Mouse (Mus musculus) stomach, embryonic 14.5 days (tissue): ENCODE measurements around the gene Srgn. TPM values are rescaled to one million over a fixed set of nuclear protein-coding genes. Genes with fewer than 3 reads are reported as not detected.

Experiments used
- ATAC-seq: fragments of 200-750 bp; cut with Nextera tagmentation; 2 replicates; pipeline ENCODE4 v1.8.0; 2017; ENCODE audit warnings: low read depth, moderate TSS enrichment; ENCODE audit not compliant: insufficient number of reproducible peaks, insufficient read depth, low FRiP score
- H3K27ac ChIP-seq: fragments of 300-500 bp; sonication (generic); 2 replicates; pipeline ENCODE4 v1.5.1; 2014; ENCODE audit warnings: mild to moderate bottlenecking, low read length, moderate library complexity, mixed read lengths
- H3K27me3 ChIP-seq: fragments of 300-500 bp; sonication (generic); 2 replicates; pipeline ENCODE4 v1.6.1; 2014; ENCODE audit warnings: low read length, control low read depth, mixed read lengths; ENCODE audit not compliant: control insufficient read depth, insufficient read depth
- H3K36me3 ChIP-seq: fragments of 300-500 bp; sonication (generic); 2 replicates; pipeline ENCODE4 v1.6.1; 2014; ENCODE audit warnings: mild to moderate bottlenecking, control low read depth, low read length, moderate library complexity, mixed read lengths; ENCODE audit not compliant: control insufficient read depth, insufficient read depth
- H3K4me1 ChIP-seq: fragments of 300-500 bp; sonication (generic); 2 replicates; pipeline ENCODE4 v1.6.1; 2014; ENCODE audit warnings: low read length, control low read depth, mixed read lengths; ENCODE audit not compliant: control insufficient read depth, insufficient read depth
- H3K4me2 ChIP-seq: fragments of 300-500 bp; sonication (generic); replicated peaks from 2 replicates; pipeline ENCODE4 v1.6.1; 2014; ENCODE audit warnings: low read depth, low read length, control low read depth
- H3K4me3 ChIP-seq: fragments of 300-500 bp; sonication (generic); 2 replicates; pipeline ENCODE4 v1.5.1; 2014; ENCODE audit warnings: low read depth, low read length, control low read depth
- H3K9ac ChIP-seq: fragments of 300-500 bp; sonication (generic); replicated peaks from 2 replicates; pipeline ENCODE4 v1.6.1; 2014; ENCODE audit warnings: low read depth, mild to moderate bottlenecking, control low read depth, low read length, moderate library complexity, mixed read lengths
- H3K9me3 ChIP-seq: fragments of 300-500 bp; sonication (generic); 2 replicates; pipeline ENCODE4 v1.6.1; 2016; ENCODE audit warnings: low read depth, low read length, control low read depth; ENCODE audit not compliant: control insufficient read depth
- WGBS: fragments of 180-500 bp; shearing (Covaris S2); extraction: QIAGEN DNeasy Blood & Tissue Kit; methylation state at CpG from one replicate; pipeline ENCODE4 v1.1.7; 2014; 5-methylcytosine and 5-hydroxymethylcytosine counted together
- polyA plus RNA-seq: library from polyadenylated mRNA; unstranded; fragments of >200 nt; fragmentation: Nextera tagmentation; extraction: Ambion mirVana; gene quantifications from 2 replicates; pipeline ENCODE4 v1.2.1, GENCODE M21; 2014

Srgn gene
- polyA plus RNA-seq, 1 experiment from 2014 or later, result 8.3 TPM

DNA sequence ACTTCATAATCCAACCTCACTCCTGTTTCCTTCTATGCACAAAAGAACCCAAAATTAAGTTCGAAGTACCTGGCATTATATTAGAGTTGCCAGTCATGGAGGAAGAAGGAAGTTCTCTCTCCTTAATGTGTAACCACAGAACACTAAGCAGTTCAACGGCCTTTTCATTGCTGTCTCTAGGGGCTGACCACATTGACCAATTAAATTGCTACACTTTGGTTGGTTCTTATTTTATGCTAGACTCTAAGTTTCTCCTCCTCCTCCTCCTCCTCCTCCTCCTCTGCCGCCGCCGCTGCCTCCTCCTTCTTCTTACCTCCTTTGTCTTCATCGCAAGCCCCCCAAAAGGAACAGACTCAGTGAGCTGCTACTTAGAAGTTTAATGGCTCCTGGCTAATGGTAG, 15.7 kb downstream of the Srgn start:
- 81% methylated on average over 6 of the region's 6 CpGs for WGBS
- Histone ChIP-seq H3K27ac (no peak overlapping the region), H3K4me3 (no peak overlapping the region), H3K9me3 (no peaks in the 10 kb centered on the region), H3K36me3 (no peaks in the 10 kb centered on the region), H3K4me2 (no peak overlapping the region), H3K27me3 (no peaks in the 10 kb centered on the region), H3K9ac (no peak overlapping the region), H3K4me1 (no peaks in the 10 kb centered on the region)
- no peak for ATAC-seq

DNA sequence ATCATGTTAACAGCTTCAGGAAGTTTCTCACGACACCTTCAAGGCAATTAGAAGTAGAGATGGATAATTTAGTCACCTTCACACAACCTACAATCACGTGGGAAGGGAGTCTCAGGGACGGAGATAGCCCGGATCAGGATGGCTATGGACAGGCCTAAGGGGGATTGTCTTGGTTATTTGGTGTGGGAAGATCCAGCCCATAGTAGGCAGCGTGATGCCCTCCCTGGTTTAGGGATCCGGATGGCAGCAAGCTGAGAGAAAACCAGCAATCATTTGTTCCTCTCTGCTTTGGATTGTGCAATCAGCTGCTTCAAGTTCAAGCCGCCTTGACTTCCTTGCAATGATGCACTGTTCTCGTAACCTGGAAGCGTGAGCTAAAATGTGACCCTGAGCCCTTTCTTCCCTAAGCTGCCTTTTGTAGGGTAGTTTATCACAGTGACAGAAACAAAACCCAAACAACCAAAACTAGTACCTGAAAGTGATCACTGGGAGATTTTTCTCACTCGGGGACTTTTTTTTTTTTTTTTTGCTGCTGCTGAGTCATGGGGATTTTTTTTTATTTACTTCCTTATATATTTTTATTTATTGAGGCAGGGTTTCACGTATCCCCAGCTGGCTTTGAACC, 18.1 kb downstream of the Srgn start:
- H3K4me1 ChIP-seq, result no peaks in the 10 kb centered on the region
- H3K4me3 ChIP-seq, result no peak overlapping the region
- no peak for ATAC-seq
- 60% methylated on average over 11 of the region's 11 CpGs for WGBS
- H3K36me3 ChIP-seq, result no peaks in the 10 kb centered on the region
- no peak overlapping the region for H3K4me2 ChIP-seq
- H3K27ac ChIP-seq, result no peak overlapping the region
- no peak overlapping the region for H3K9ac ChIP-seq
- no peaks in the 10 kb centered on the region for H3K9me3 ChIP-seq
- no peaks in the 10 kb centered on the region for H3K27me3 ChIP-seq

DNA sequence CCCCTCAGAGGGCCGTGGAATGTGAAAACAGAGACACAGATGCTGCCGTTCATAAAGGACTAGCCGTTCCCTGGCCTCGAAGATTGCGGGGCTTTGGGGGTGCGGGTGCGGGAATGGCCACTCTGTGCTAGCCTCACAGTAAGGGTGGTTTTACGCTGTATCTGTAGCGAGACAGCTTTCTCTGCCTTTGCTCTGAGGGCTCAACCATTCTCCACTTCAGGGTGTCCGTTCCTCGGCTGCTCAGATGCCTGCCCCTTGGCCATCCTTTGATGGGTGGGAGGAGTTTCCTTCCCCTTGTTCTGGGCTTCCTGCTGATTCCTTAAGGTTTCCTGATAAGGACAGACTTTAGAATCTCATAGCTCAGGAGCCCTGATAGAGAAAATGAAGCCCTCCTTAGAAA, 18.8 kb downstream of the Srgn start:
- no peaks in the 10 kb centered on the region for H3K9me3 ChIP-seq
- H3K27me3 ChIP-seq, result no peaks in the 10 kb centered on the region
- peak overlapping the region; percentile 56 for H3K4me2 ChIP-seq
- no peaks in the 10 kb centered on the region for H3K36me3 ChIP-seq
- WGBS, result 4% methylated on average over 11 of the region's 11 CpGs
- H3K4me3 ChIP-seq, result peak overlapping the region; percentile 17; the same call in 1 of the 2 replicates
- no peak overlapping the region; the same call in 1 of the 2 replicates for H3K9ac ChIP-seq
- no peaks in the 10 kb centered on the region for H3K4me1 ChIP-seq
- ATAC-seq, result no peak
- no peak overlapping the region for H3K27ac ChIP-seq

DNA sequence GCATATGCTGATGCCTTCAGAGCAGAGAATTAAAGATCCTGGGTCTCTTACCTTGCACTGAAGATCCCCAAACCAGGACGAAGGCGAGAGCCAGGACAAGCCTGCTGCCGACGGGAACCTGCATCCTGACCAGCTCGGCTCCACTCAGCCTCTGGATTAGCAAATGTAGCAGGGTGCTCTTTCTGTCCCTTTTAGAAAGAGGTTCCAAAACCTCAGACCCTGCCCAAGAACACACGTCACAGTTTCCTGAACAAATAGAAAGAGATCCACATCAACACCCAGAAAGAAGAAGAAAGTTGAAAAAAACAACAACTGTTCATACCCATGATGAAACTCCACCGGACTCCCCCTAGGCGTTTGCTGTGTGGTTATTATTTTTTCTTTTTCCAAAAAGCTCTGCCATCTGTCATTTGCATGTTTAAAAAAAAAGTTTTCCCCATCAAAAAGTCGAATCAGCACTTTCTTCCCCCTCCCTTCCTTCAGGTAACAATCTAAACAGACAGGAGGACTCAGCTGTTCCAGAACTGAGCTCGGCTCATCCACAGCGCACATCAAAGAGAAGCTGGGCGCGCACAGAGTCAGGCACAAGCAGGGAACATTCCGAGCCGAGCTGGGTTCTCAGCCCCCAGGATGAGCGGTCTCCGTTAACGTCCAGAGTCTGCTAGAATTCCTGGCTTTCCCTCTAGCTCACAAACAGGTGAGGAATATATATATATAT, 19.5 kb downstream of the Srgn start:
- H3K27ac ChIP-seq, result no peak overlapping the region

DNA sequence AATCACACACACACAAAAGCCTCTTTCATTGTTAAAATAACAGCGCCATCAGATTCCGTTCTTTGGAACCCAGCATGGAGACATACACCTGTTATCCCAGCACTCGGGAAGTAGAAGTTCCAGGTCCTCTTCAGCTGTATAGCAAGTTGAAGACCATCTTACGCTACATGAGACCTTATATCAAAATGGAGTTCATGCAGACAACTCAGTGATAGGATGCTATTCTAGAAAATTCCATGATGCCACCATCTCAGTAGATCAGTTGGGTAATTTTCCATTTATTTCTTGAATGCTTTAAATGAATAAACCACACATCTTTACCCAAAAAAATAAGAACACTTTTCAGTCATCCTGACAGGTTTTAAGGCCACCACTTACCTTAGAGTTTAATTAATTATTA, 20.2 kb downstream of the Srgn start:
- ATAC-seq, result no peak
- WGBS, result 95% methylated on average over 4 of the region's 4 CpGs
- no peak overlapping the region for H3K27ac ChIP-seq
- no peak overlapping the region for H3K9ac ChIP-seq
- no peaks in the 10 kb centered on the region for H3K36me3 ChIP-seq
- H3K4me3 ChIP-seq, result no peak overlapping the region
- no peaks in the 10 kb centered on the region for H3K27me3 ChIP-seq
- H3K4me2 ChIP-seq, result no peak overlapping the region
- H3K4me1 ChIP-seq, result no peaks in the 10 kb centered on the region
- no peaks in the 10 kb centered on the region for H3K9me3 ChIP-seq

More for the DNA sequence above, 19.5 kb downstream of the Srgn start:
- no peaks in the 10 kb centered on the region for H3K4me1 ChIP-seq
- no peak for ATAC-seq
- peak overlapping the region; percentile 56 for H3K4me2 ChIP-seq
- no peaks in the 10 kb centered on the region for H3K36me3 ChIP-seq
- no peaks in the 10 kb centered on the region for H3K27me3 ChIP-seq
- H3K9ac ChIP-seq, result no peak overlapping the region
- 11% methylated on average over 18 of the region's 18 CpGs for WGBS
- peak overlapping the region; percentile 17; the same call in 1 of the 2 replicates for H3K4me3 ChIP-seq
- no peaks in the 10 kb centered on the region for H3K9me3 ChIP-seq

DNA sequence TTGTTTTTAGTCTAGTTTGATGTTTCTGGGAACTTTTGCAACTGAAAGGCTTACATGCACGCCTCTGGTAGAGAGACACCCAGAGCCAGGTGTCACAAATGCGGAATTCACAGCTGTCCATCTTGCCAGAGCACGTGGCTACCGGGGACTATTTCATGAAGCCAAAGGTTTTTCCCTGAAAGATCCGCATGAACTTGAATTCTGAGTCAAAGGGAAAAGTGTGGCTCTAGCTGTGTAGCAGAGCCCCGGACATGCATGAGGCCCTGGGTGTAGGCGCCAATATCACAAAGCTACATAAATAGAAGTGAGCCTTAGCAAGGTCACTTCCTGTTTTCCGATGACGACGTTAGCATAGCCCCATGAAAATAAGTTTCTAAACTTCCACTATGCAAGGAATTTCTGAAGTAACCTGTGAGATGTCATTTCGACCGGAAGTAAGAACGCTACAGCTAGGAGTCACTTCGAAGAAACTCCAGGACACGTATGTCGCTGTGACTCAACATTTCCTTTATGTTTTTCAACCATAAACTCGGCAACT, 21.2 kb downstream of the Srgn start:
- Histone ChIP-seq H3K27ac (no peak overlapping the region), H3K9me3 (no peaks in the 10 kb centered on the region), H3K9ac (no peak overlapping the region), H3K4me3 (no peak overlapping the region), H3K36me3 (no peaks in the 10 kb centered on the region), H3K27me3 (no peaks in the 10 kb centered on the region), H3K4me2 (no peak overlapping the region), H3K4me1 (no peaks in the 10 kb centered on the region)
- no peak for ATAC-seq
- WGBS, result 81% methylated on average over 17 of the region's 17 CpGs

DNA sequence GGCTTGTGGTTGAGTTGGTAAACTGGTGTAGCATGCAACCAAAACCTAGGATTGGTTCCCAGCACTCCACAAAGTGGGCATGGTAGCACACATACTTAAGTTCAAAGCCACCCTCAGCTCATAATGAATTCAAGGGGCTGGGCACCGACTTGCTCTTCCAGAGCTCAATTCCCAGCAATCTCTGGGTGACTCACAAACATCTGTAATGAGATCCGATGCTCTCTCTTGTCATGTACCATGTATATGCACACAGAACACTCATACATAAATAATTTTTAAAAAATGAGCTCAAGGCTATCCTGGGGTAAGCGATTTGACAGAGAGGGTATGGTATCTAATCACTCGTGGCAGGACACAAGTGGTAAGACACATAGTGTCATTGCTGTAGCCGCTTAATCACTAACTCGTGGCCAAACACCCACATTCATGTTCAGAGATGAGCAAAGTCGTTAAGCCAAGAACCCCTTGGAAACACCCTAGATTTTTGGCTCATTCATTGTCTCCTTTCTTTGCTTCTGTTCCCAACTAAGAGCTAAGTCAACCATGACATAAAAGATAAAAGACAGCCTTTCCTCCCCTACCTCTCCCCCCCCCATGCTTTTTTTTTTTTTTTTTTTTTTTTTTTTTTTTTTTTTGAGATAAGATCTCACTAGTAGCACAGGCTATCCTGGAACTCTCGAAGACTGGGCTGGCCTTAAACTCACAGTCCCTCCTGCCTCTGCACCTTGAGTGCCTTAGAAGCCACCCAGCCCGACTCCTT, 21.8 kb downstream of the Srgn start:
- no peaks in the 10 kb centered on the region for H3K4me1 ChIP-seq
- no peak overlapping the region for H3K27ac ChIP-seq
- 78% methylated on average over 9 of the region's 9 CpGs for WGBS
- H3K36me3 ChIP-seq, result no peaks in the 10 kb centered on the region
- ATAC-seq, result no peak
- no peaks in the 10 kb centered on the region for H3K9me3 ChIP-seq
- H3K4me3 ChIP-seq, result no peak overlapping the region
- H3K9ac ChIP-seq, result no peak overlapping the region
- H3K4me2 ChIP-seq, result no peak overlapping the region
- H3K27me3 ChIP-seq, result no peaks in the 10 kb centered on the region

DNA sequence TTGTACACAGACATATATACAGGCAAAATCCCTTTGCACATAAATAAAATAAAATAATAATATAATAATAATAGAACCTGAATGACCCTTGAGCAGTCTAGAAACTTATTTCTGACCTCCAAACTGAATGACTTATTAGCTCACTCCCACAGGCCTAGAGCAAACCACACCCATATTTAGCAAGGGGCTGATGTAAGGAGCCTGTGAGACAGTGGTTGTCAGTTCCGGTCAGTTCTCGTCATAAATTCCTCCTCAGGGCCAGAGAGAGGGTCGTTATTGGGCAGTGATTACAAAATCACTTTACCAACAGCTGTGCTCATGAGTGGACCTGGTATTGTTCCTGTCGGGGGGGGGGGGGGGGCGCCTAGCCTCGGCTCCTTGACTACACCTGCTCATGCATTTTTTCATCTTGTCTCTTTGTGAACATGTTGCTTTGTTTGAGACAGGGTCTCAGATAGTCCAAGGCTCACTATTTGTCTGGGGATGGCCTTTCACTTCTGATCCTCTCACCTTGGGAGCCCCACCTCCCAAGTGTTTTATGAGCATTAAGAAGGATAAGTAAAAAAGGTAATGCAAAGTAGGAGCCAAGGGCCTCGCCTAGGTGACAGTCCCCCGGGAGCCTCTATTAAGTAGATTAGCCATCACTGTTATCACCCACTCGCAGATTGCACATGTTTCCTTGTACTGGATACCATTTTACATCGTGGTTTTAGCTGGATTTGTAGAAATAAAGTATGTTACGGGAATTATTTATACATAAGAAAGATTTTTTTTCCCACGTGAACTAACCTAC, 23.2 kb downstream of the Srgn start:
- no peaks in the 10 kb centered on the region for H3K4me1 ChIP-seq
- ATAC-seq, result no peak
- H3K27ac ChIP-seq, result no peak overlapping the region
- no peak overlapping the region for H3K4me2 ChIP-seq
- no peaks in the 10 kb centered on the region for H3K27me3 ChIP-seq
- no peak overlapping the region for H3K4me3 ChIP-seq
- H3K36me3 ChIP-seq, result no peaks in the 10 kb centered on the region
- 65% methylated on average over 12 of the region's 12 CpGs for WGBS
- H3K9me3 ChIP-seq, result no peaks in the 10 kb centered on the region
- no peak overlapping the region for H3K9ac ChIP-seq
